Mouse (Mus musculus): Measurements from ENCODE around the gene Gast. TPM values are rescaled to one million over a fixed set of nuclear protein-coding genes. Genes with fewer than 3 reads are reported as not detected.

The Gast gene
- not detected for polyA plus RNA-seq (2017; shearing (Covaris generic))

DNA sequence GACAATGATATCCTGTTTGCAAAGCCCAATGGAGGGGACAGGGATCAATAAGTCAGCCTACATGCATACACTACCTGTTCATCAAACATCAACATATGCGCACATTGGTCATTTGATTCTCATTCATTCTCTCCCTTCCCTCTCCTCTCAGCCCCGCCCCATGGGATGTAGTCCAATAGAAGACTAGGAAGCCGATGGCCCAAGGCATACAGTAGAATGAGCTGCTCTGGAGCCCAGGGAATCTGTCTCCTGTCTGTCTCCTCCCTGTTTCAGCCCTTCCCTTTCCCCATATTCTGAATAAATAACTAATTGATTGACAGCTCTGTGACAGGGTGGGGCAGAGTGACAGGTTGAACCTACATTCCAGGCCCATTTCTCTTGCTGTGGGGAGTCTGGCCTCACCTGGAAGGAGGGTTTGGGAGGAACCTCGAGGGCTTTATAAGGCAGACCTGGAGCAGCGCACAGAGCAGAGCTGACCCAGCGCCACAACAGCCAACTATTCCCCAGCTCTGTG is at the start of gene Gast:
TSS of gene Gast (plus strand) at position 464 of the 514 bp plus-strand sequence.

DNA sequence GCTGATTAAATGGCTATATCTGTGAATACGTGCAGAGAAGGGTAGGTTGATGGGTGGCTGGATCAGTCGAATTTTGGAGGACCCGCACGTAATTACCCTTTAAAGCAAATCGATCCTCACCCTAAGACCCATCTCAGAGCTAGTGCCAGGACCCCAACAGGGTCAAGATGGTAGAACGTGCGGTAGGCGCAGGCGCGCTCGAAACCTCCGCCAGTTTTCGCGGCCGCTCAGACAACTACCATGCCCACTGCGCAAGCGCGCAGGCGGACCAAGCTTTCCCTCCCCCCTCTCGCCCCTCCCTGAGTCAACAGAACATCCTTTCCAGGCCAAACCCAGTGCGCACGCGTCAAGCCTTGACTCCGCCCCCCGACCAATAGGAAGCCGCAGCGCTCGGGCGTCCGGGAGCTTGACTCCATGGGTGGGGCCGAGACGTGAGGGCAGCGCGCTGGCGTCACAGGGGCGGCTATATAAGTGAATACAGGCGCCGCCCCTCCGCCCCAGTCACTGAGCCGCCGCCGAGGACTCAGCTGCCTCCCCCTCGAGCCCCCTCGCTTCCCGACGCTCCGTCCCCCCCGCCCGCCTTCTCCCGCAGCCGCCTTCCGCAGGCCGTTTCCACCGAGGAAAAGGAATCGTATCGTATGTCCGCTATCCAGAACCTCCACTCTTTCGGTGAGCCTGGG is 14.6 kb upstream of the Gast start, which contains the start of gene Eif1:
TSS of gene Eif1 (plus strand) at position 394 of the 680 bp plus-strand sequence.

DNA sequence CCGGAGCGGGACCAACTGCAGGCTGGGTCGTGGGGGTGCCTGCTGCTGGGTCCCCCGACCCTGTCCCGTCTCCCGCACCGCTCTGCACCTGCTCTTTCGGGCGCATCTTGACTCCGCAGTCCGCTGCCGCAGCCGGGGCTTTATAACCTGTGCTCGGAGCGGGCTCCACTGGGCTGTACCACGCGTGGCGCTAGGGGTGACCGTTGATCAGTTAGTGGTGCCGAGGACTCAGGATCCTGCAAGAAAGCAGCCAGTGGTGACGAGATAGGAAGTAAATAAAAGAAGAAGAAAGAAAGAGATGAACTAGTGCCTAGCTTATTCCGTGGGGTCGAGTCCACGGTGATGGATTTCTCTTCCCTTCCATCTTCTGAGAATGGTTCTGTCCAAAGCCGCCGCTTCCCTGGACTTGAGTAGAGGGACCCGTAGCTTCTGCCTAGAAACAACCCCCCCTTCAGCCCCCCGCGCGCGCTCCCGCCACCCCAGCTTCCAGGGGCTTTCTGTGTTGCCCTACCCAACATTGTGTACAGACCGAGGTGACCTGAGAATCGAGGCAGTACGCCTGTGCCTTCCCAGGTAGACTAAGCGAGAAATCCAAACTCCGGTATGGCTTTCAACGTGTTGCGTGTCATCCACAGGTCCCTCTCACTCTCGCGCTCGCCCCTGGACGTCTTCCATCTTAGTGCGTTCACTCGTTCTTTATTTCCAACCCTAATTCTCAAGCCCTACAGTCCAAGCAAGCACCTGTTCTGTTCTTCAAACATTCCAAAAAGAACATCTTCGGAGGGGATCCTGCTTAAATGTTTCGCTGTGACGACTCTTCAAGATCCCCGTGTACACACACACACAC is 22.0 kb downstream of the Gast start, which contains the start of gene Hap1:
TSS of gene Hap1 (minus strand) at position 157 of the 847 bp plus-strand sequence.

Other genes starting within 250 kb of the Gast start
- gene Krt32, start 246.2 kb upstream of the Gast start, polyA plus RNA-seq (2017; shearing (Covaris generic)): not detected
- gene Krt35, start 238.2 kb upstream of the Gast start, polyA plus RNA-seq (2017; shearing (Covaris generic)): not detected
- not detected for gene Krt36, start 228.8 kb upstream of the Gast start, polyA plus RNA-seq (2017; shearing (Covaris generic))
- gene Krt13, start 212.8 kb upstream of the Gast start, polyA plus RNA-seq (2017; shearing (Covaris generic)): not detected
- not detected for gene Krt15, start 198.5 kb upstream of the Gast start, polyA plus RNA-seq (2017; shearing (Covaris generic))
- gene Krt19, start 185.7 kb upstream of the Gast start, polyA plus RNA-seq (2017; shearing (Covaris generic)): not detected
- gene Krt9, start 141.2 kb upstream of the Gast start, polyA plus RNA-seq (2017; shearing (Covaris generic)): not detected
- not detected for gene Krt14, start 126.9 kb upstream of the Gast start, polyA plus RNA-seq (2017; shearing (Covaris generic))
- not detected for gene Krt16, start 85.5 kb upstream of the Gast start, polyA plus RNA-seq (2017; shearing (Covaris generic))
- 0.24 TPM for gene Krt17, start 73.4 kb upstream of the Gast start, polyA plus RNA-seq (2017; shearing (Covaris generic))
- not detected for gene Krt42, start 64.5 kb upstream of the Gast start, polyA plus RNA-seq (2017; shearing (Covaris generic))
- gene Eif1, start 14.5 kb upstream of the Gast start, polyA plus RNA-seq (2017; shearing (Covaris generic)): 5,204 TPM
- gene Hap1, start 21.7 kb downstream of the Gast start, polyA plus RNA-seq (2017; shearing (Covaris generic)): 1.3 TPM
- gene Jup, start 63.4 kb downstream of the Gast start, polyA plus RNA-seq (2017; shearing (Covaris generic)): 0.87 TPM
- gene P3h4, start 80.4 kb downstream of the Gast start, polyA plus RNA-seq (2017; shearing (Covaris generic)): not detected
- not detected for gene Fkbp10, start 81.3 kb downstream of the Gast start, polyA plus RNA-seq (2017; shearing (Covaris generic))
- gene Nt5c3b, start 107.4 kb downstream of the Gast start, polyA plus RNA-seq (2017; shearing (Covaris generic)): 86.3 TPM
- 0.42 TPM for gene Klhl10, start 107.5 kb downstream of the Gast start, polyA plus RNA-seq (2017; shearing (Covaris generic))
- 6.8 TPM for gene Klhl11, start 138.3 kb downstream of the Gast start, polyA plus RNA-seq (2017; shearing (Covaris generic))
- gene Acly, start 193.6 kb downstream of the Gast start, polyA plus RNA-seq (2017; shearing (Covaris generic)): 187 TPM
- 0.14 TPM for gene Ttc25, start 211.2 kb downstream of the Gast start, polyA plus RNA-seq (2017; shearing (Covaris generic))
- 118 TPM for gene Cnp, start 240.5 kb downstream of the Gast start, polyA plus RNA-seq (2017; shearing (Covaris generic))

Measured in effector memory CD4-positive, alpha-beta T cell, adult 5 months (primary cell).